Mouse (Mus musculus): ENCODE measurements around the gene Prkd3. TPM values are rescaled to one million over a fixed set of nuclear protein-coding genes. Genes with fewer than 3 reads are reported as not detected.

The Prkd3 gene
- polyA plus RNA-seq, 1 experiment from 2014 or later: 34.4 TPM

DNA sequence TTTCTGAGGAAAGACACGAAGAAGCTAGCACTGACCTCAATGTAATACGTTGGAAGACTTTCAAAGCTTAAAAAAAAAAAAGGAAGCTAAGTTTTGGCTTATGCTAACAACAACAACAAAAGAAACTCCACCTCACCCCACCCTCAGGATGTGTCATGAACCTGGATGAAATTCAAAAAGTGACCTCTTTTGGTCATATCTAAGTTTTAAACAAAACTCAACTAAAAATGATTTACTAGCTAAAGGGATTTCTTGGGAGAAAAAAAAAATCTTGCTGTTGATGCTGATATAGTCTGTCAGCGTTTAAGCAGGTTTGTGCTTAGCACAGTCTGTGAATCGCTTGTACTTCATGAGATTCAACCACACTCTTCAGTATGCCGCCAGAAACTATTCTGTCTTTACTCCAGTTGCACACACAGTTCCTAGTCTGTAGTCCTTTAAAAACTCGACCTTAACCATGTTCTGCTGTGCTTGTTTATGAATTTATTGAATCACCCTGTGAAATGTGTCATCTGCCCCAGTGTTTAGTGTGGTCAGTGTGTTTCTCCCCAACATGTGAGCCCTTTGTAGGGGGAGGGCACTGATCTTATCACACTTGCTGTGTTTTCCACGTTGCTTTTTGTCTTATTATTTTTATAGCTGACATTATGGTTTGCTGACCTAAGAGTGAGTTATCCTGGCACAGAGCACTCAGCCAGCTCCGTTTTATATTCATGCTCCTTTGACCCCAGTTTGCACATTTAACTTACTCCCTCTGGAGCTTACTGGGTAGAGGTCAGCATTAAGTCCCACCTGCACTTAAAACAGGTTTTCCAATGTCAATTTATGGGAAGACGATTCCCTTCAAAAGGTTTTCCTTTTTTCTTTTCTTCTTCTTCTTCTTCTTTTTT is 25.4 kb downstream of the Prkd3 start:
- Histone ChIP-seq H3K4me3 (no peak overlapping the region), H3K27ac (no peak overlapping the region), H3K36me3 (0 out of 2 replicates have a peak, but pooled peaks cover 2% of the 10 kb centered on the region), H3K9me3 (no peaks in the 10 kb centered on the region), H3K4me1 (replicated peaks) (no peaks in the 10 kb centered on the region), H3K27me3 (ENCODE audit: insufficient read depth, poor library complexity, severe bottlenecking) (no peaks in the 10 kb centered on the region)
- 82% methylated on average over 9 of the region's 9 CpGs for WGBS
- DNase-seq (ENCODE audit: low spot score): no peak

DNA sequence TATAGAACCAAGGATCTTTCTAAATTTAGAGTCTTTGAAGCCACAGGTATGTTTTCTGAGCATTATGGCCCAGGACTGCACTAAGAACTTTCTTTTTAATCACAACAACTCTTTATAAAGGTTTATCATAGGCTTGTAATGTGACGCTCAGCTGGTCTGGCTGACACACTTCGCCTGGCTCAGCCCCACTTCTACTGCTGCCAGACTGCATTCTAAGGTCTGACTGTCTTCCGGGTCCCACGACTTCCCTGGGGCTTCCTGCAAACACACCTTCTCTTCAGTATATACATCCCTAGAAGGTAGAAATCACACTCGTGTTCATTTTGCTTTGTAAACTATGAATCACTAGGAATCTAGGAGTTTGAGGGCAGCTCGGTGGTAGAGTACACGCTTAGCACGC is 26.2 kb downstream of the Prkd3 start:
- Histone ChIP-seq H3K27me3 (ENCODE audit: insufficient read depth, poor library complexity, severe bottlenecking) (no peaks in the 10 kb centered on the region), H3K4me1 (replicated peaks) (no peaks in the 10 kb centered on the region), H3K36me3 (0 out of 2 replicates have a peak, but pooled peaks cover 2% of the 10 kb centered on the region), H3K9me3 (no peaks in the 10 kb centered on the region), H3K27ac (no peak overlapping the region), H3K4me3 (no peak overlapping the region)
- WGBS: 91% methylated on average over 8 of the region's 8 CpGs
- no peak for DNase-seq (ENCODE audit: low spot score)

DNA sequence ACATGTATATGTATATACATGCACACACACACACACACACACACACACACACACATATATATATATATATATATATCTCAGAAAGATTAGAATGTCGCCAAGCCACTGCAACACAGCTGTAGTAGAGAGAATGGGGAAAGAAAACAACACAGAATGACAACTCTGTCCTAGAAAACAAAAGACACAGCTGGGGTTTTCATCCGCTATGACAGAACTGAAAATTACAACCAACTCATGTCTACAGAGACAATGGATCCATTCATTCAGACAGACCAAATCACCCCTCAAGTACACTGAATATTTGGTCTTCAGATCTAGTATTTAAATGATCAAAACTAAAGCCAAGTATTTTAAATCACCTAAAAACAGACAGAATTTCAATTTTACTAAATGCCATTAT is 26.9 kb downstream of the Prkd3 start:
- WGBS: 56% methylated on average over 2 of the region's 2 CpGs
- Histone ChIP-seq H3K36me3 (0 out of 2 replicates have a peak, but pooled peaks cover 2% of the 10 kb centered on the region), H3K27me3 (ENCODE audit: insufficient read depth, poor library complexity, severe bottlenecking) (no peaks in the 10 kb centered on the region), H3K9me3 (no peaks in the 10 kb centered on the region), H3K4me1 (replicated peaks) (no peaks in the 10 kb centered on the region), H3K4me3 (no peak overlapping the region), H3K27ac (no peak overlapping the region)
- no peak for DNase-seq (ENCODE audit: low spot score)

DNA sequence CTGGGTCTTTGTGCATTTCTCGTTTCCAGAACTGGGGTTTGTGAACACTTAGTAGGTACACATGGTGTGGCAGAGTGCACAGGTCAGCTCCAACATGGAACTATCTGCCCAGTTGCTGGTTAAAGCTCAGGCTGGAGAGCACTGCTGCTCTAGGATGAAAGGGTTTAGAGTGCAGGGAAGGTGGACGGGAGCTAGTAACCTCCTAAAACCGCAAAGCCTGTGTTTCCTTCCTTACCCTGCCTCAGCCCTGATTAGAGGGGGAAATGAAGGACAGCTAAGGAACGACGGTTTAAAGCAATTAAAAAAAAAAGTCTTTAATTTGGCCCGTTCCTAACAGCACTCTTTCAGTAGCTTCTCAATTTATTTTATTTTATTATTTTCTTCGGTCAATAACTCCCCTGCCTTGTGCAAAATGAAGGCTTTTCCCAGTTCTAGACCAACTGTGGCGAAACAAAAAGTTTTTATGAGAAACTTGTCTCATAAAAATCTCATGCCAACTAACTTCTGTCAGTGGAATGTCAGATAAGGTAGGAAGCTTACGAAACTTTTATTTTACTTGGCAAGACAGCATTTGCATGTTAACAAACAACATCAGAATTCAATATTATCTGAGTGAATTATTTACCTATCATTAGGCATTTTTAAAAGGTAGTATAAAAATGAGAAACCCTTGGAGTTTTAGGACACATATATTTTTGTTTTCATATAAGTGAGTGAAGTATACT is 28.2 kb downstream of the Prkd3 start:
- 86% methylated on average over 9 of the region's 9 CpGs for WGBS

DNA sequence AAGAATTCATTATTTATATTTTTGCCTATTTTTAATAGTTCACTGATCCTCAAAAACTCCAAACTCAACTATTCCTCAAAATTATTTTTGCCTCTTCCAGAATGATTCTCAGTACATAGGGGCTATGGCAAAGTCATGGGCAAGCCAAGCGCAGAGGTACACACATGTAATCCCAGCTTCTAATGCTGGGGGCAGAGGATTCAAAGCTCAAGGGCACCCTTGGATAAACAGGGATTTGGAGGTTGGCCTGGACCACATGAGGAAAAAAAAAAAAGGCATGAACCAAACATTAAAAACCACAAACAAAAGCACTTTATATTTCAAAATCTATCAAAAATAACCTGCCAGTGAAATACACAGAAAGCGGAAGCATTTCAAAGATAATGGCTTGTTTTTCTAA is 29.1 kb downstream of the Prkd3 start:
- Histone ChIP-seq H3K4me1 (replicated peaks) (no peaks in the 10 kb centered on the region), H3K4me3 (no peak overlapping the region), H3K9me3 (no peaks in the 10 kb centered on the region), H3K27me3 (ENCODE audit: insufficient read depth, poor library complexity, severe bottlenecking) (no peaks in the 10 kb centered on the region), H3K27ac (no peak overlapping the region), H3K36me3 (0 out of 2 replicates have a peak, but pooled peaks cover 2% of the 10 kb centered on the region)
- 98% methylated on average over 2 of the region's 2 CpGs for WGBS
- no peak for DNase-seq (ENCODE audit: low spot score)

More for the DNA sequence above, 28.2 kb downstream of the Prkd3 start:
- Histone ChIP-seq H3K27me3 (ENCODE audit: insufficient read depth, poor library complexity, severe bottlenecking) (no peaks in the 10 kb centered on the region), H3K36me3 (0 out of 2 replicates have a peak, but pooled peaks cover 2% of the 10 kb centered on the region), H3K27ac (no peak overlapping the region), H3K4me1 (replicated peaks) (no peaks in the 10 kb centered on the region), H3K9me3 (no peaks in the 10 kb centered on the region), H3K4me3 (no peak overlapping the region)
- DNase-seq (ENCODE audit: low spot score): no peak

DNA sequence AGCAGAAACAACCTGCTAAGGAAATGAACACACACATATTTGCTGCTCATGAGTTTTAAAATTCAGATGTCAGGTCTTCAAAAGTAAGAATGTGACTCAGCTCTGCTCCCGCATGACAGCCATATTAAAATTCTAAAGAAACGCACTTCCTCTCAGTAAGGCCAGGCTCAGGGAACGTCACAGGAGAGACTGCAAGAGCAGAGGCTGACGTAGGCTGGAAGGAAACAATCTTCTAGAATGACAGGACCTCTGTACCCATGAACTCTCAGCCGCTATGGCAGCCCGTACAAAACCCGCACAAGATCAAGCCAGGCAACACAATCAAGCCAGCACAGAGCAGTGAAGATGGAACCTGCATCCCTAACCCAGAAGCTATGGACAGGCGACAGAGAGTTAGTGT is 31.6 kb downstream of the Prkd3 start:
- Histone ChIP-seq H3K36me3 (peaks cover 10% of the 10 kb centered on the region), H3K4me3 (no peak overlapping the region), H3K27ac (no peak overlapping the region), H3K27me3 (ENCODE audit: insufficient read depth, poor library complexity, severe bottlenecking) (no peaks in the 10 kb centered on the region), H3K4me1 (replicated peaks) (0 out of 2 replicates have a peak, but pooled peaks cover 4% of the 10 kb centered on the region), H3K9me3 (no peaks in the 10 kb centered on the region)
- WGBS: 81% methylated on average over 8 of the region's 8 CpGs
- no peak for DNase-seq (ENCODE audit: low spot score)

DNA sequence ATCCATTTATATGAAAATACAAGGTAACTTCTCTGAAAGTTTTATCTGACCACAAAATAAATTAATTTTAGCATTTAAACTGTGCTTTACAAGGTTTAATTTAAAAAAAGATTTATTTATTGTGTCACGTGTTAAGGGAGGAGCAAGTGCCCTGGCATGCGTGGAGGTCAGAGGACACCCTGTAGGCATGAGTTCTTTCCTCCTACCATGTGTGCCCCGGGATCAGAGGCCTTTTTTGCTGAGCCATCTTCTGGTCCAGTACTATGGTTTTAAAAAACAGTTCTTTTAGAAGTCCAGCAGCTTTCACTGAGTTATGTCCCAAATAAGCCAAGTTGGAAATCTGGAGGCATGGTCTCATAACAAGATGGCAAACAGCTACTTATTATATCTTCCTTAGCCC is 36.9 kb downstream of the Prkd3 start:
- 91% methylated on average over 3 of the region's 3 CpGs for WGBS
- Histone ChIP-seq H3K4me3 (no peak overlapping the region), H3K36me3 (peaks cover 62% of the 10 kb centered on the region), H3K27ac (no peak overlapping the region), H3K27me3 (ENCODE audit: insufficient read depth, poor library complexity, severe bottlenecking) (no peaks in the 10 kb centered on the region), H3K9me3 (no peaks in the 10 kb centered on the region), H3K4me1 (replicated peaks) (0 out of 2 replicates have a peak, but pooled peaks cover 4% of the 10 kb centered on the region)
- no peak for DNase-seq (ENCODE audit: low spot score)

DNA sequence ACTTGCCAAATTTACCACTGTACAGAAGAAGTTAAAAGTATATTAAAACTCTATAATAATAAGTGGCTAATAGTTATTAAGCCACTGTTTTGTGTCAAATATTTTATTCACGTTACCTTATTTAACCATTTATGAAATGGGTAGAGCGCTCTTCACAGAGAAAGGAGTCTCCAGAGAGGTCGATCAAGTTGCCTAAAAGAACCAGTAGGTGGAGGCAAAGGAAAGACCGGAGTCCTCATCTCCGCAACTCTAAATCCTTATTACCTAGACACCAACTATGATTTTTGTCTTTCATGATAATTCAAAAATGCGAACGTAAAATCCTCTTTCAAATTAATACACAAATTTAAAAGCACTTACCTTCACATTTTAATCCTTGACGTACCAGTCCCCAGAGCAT is 37.5 kb downstream of the Prkd3 start:
- H3K4me3 ChIP-seq: no peak overlapping the region
- no peaks in the 10 kb centered on the region for H3K9me3 ChIP-seq
- 95% methylated on average over 8 of the region's 8 CpGs for WGBS
- no peak for DNase-seq (ENCODE audit: low spot score)
- H3K27me3 ChIP-seq (ENCODE audit: insufficient read depth, poor library complexity, severe bottlenecking): no peaks in the 10 kb centered on the region
- H3K36me3 ChIP-seq: peaks cover 66% of the 10 kb centered on the region
- 0 out of 2 replicates have a peak, but pooled peaks cover 4% of the 10 kb centered on the region for H3K4me1 ChIP-seq (replicated peaks)
- H3K27ac ChIP-seq: no peak overlapping the region

DNA sequence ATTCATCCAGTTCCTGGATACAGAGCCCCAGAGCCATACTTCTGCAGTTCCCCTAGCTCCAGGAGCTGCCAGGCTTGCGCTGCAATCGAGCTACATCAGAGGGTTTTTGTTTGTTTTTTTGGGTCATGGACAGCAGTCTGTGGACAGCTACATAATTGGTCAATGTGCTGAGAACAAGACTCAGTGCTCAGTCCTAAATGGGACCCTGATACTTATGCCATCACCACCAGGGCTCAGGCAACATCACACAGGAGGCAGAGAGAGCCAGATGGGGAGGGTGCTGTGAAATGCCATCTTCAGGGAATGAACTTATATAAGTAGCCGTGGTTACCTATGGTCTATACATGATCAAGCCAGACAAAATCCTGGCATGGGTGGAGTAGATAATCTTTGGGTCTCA is 52.1 kb downstream of the Prkd3 start:
- no peaks in the 10 kb centered on the region for H3K4me1 ChIP-seq (replicated peaks)
- H3K4me3 ChIP-seq: no peak overlapping the region
- DNase-seq (ENCODE audit: low spot score): no peak
- WGBS: 85% methylated on average over 3 of the region's 3 CpGs
- H3K9me3 ChIP-seq: no peaks in the 10 kb centered on the region
- peaks cover 81% of the 10 kb centered on the region for H3K36me3 ChIP-seq
- no peaks in the 10 kb centered on the region for H3K27me3 ChIP-seq (ENCODE audit: insufficient read depth, poor library complexity, severe bottlenecking)
- no peak overlapping the region for H3K27ac ChIP-seq

DNA sequence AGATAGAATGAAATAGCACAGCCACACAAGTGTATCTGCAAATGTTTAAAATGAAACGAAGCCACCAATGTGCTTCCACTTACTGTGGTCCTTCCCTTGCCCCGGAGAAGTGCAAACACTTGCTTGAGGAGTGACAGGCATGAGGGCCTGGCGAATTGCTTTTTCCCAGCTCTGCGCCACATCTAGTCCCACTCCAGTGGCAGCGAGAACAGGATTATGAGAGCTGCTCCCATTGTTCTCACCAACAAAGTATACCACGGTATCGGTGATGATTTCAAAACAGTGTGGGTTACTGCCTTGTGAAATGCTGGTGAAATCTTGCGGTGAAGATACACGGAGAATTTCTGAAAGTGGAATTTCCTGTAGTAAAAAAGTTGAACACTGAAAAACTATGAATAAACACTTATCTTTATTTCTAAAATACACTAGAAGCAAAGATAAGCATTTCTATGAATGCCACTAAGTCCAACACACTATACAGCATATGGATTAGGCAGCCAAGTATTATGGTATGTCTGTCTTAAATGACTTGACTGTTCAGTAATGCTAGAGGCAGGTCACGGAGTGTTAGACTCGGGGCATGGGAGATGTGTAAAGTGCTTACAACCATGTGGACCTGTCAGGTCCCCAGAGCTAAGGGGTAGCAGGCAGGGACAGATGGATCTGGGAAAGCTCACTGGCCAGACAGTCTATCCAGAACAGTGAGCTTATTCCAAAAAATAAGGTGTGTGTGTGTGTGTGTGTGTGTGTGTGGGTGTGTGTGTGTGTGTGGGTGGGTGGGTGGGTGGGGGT is 54.3 kb downstream of the Prkd3 start:
- 94% methylated on average over 11 of the region's 11 CpGs for WGBS
- H3K27ac ChIP-seq: no peak overlapping the region
- H3K9me3 ChIP-seq: no peaks in the 10 kb centered on the region
- H3K27me3 ChIP-seq (ENCODE audit: insufficient read depth, poor library complexity, severe bottlenecking): no peaks in the 10 kb centered on the region
- H3K36me3 ChIP-seq: peaks cover 78% of the 10 kb centered on the region
- H3K4me3 ChIP-seq: no peak overlapping the region
- no peaks in the 10 kb centered on the region for H3K4me1 ChIP-seq (replicated peaks)
- no peak for DNase-seq (ENCODE audit: low spot score)

DNA sequence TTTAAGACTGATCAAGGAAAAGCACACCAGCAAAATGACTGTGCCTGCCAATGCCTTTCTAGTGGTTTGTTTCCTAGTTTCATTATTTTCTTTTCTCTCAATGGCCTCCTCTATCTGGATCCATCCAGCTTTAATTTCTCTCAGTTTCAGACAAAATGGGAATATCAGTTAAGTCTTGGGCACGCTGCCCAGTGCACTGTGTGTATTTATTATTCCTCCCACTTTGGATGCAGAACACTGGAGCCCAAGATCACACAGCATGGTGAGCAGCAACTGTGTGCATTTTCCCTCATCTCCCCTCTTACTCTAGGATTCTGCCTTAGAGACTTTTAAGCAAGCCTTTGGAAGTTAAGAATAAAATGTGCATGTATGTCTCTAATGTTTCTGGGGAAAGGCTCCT is 56.2 kb downstream of the Prkd3 start:
- Histone ChIP-seq H3K4me3 (no peak overlapping the region), H3K4me1 (replicated peaks) (no peaks in the 10 kb centered on the region), H3K9me3 (no peaks in the 10 kb centered on the region), H3K27me3 (ENCODE audit: insufficient read depth, poor library complexity, severe bottlenecking) (no peaks in the 10 kb centered on the region), H3K36me3 (peaks cover 85% of the 10 kb centered on the region), H3K27ac (no peak overlapping the region)
- WGBS: 87% methylated on average over 1 of the region's 1 CpGs
- DNase-seq (ENCODE audit: low spot score): no peak

DNA sequence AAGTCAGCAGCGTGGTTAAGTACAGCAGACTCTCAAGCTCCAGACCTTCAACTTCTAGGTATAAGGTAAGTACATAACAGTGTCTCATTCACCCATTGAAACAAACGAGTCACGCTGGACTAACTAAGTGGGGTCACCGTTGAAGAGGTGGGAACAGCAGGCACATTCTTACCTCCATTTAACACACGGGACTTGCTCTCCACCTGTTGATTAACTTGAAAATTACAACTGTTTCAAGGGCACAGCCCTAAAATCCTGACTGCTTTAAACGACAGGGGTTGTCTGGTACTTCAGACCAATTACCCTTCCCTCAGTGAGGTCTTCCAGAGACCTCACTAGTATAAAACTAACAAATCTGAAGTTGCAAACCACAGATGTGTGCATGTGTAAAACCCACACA is 61.1 kb downstream of the Prkd3 start:
- no peaks in the 10 kb centered on the region for H3K4me1 ChIP-seq (replicated peaks)
- WGBS: 86% methylated on average over 6 of the region's 6 CpGs
- DNase-seq (ENCODE audit: low spot score): no peak
- no peaks in the 10 kb centered on the region for H3K27me3 ChIP-seq (ENCODE audit: insufficient read depth, poor library complexity, severe bottlenecking)
- H3K27ac ChIP-seq: no peak overlapping the region
- no peak overlapping the region for H3K4me3 ChIP-seq
- peaks cover 92% of the 10 kb centered on the region for H3K36me3 ChIP-seq
- no peaks in the 10 kb centered on the region for H3K9me3 ChIP-seq
